Mouse (Mus musculus) brain, embryonic 14.5 days (tissue): ENCODE data around the gene Zbtb6. TPM values are rescaled to one million over a fixed set of nuclear protein-coding genes. Genes with fewer than 3 reads are reported as not detected.

Experiments used
- DNase-seq: peaks from one replicate; pipeline ENCODE4 v3.0.0-alpha.2; 2011; ENCODE audit warnings: low read depth
- CTCF ChIP-seq: fragments of 200-500 bp; IDR thresholded peaks from 2 replicates; pipeline ENCODE4 v1.5.1; 2012; ENCODE audit warnings: inconsistent platforms, mild to moderate bottlenecking, moderate library complexity, borderline replicate concordance; ENCODE audit not compliant: insufficient read depth, insufficient read length; ENCODE audit errors: extremely low read depth
- POLR2A ChIP-seq: fragments of 200-500 bp; IDR thresholded peaks from 2 replicates; pipeline ENCODE4 v1.6.1; 2012; ENCODE audit warnings: mild to moderate bottlenecking, inconsistent platforms, borderline replicate concordance; ENCODE audit not compliant: poor library complexity, insufficient read depth, insufficient read length, severe bottlenecking; ENCODE audit errors: extremely low read depth
- polyA plus RNA-seq: library from polyadenylated mRNA; depleted of rRNA; stranded (reverse); fragments of >200 nt; gene quantifications from 2 replicates; pipeline ENCODE4 v1.2.3, GENCODE M21; 2012; rRNA removed

Gene Zbtb6
- polyA plus RNA-seq, 1 experiment, result 17.7 TPM

GRCm38 (mm10) chr2:37431609-37432008 lies 11.4 kb downstream of the Zbtb6 start:
- peak; percentile 50 for DNase-seq
- no peak for TF ChIP-seq POLR2A
- no peak for TF ChIP-seq CTCF

- peak; percentile 98 for DNase-seq
- TF ChIP-seq CTCF, result 0 out of 2 replicates have a peak, but pooled peaks have one; percentile 0
- TF ChIP-seq POLR2A, result peak; percentile 21; the same call in 1 of the 2 replicates
Observed at GRCm38 (mm10) chr2:37430593-37431464, 12.1 kb downstream of the Zbtb6 start.

- TF ChIP-seq CTCF (no peak), POLR2A (no peak)
- DNase-seq, result peak; percentile 14
Observed at GRCm38 (mm10) chr2:37423671-37424070, 19.3 kb downstream of the Zbtb6 start.

GRCm38 (mm10) chr2:37422306-37423304 lies 20.4 kb downstream of the Zbtb6 start, which contains the start of gene Rc3h2:
Gene Rc3h2 (minus strand): TSS chr2:37422903.
- TF ChIP-seq POLR2A, result peak; percentile 92; the same call in 1 of the 2 replicates
- TF ChIP-seq CTCF, result no peak
- peak; percentile 99 for DNase-seq

GRCm38 (mm10) chr2:37421903-37422302 lies 21.1 kb downstream of the Zbtb6 start:
- TF ChIP-seq CTCF, result no peak
- no peak for TF ChIP-seq POLR2A
- peak; percentile 0 for DNase-seq

- peak; percentile 17 for DNase-seq
- TF ChIP-seq CTCF (no peak), POLR2A (no peak)
Observed at GRCm38 (mm10) chr2:37395539-37395938, 47.4 kb downstream of the Zbtb6 start.

GRCm38 (mm10) chr2:37382921-37383320 lies 60.0 kb downstream of the Zbtb6 start:
- no peak for TF ChIP-seq CTCF
- TF ChIP-seq POLR2A, result no peak
- DNase-seq, result no peak

GRCm38 (mm10) chr2:37380189-37380588 lies 62.8 kb downstream of the Zbtb6 start:
- peak; percentile 65; the same call in 1 of the 2 replicates for TF ChIP-seq CTCF
- TF ChIP-seq POLR2A, result no peak
- peak; percentile 80 for DNase-seq

GRCm38 (mm10) chr2:37376018-37376417 lies 67.0 kb downstream of the Zbtb6 start:
- no peak for DNase-seq
- TF ChIP-seq CTCF, result no peak
- TF ChIP-seq POLR2A, result no peak

Other genes starting within 250 kb of the Zbtb6 start
- not detected in 2 replicates for gene Olfr366, start 231.6 kb downstream of the Zbtb6 start, polyA plus RNA-seq
- not detected in 2 replicates for gene Olfr368, start 116.7 kb downstream of the Zbtb6 start, polyA plus RNA-seq
- gene Pdcl, start 83.8 kb downstream of the Zbtb6 start, polyA plus RNA-seq, result 47.8 and 48.1 TPM in 2 replicates
- 29.3 and 37.8 TPM in 2 replicates for gene Rc3h2, start 20.3 kb downstream of the Zbtb6 start, polyA plus RNA-seq
- 9.7 and 11.9 TPM in 2 replicates for gene Zbtb26, start within 50 bp of the Zbtb6 start, polyA plus RNA-seq
- 47.0 and 55.1 TPM in 2 replicates for gene Rabgap1, start 108 bp upstream of the Zbtb6 start, polyA plus RNA-seq
- gene Gpr21, start 73.2 kb upstream of the Zbtb6 start, polyA plus RNA-seq, result 4.8 and 11.5 TPM in 2 replicates